Mouse (Mus musculus): ENCODE data around the gene Pramef25. TPM values are rescaled to one million over a fixed set of nuclear protein-coding genes. Genes with fewer than 3 reads are reported as not detected.

Gene Pramef25
- polyA plus RNA-seq (2012; rRNA removed) = not detected in 2 replicates

DNA sequence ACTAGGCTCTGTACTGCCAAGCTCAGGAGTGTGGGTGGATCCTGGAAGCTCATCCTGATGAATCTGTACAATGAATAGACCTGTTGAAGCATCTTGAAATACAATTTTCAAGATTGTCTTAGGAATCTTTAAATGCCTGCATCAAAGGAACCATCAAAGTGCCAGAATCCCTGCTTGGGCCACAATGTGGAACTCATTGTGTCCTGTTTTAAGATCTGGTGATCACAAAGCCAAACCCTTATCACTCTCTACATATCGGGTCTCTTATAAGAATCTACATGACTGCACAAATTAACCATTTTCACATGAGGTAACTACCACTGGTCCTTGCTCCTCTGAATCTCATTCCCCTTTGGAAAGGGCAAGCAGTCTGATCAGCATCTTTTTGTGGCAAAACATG is at the start of gene Pramef25:
Gene Pramef25 (minus strand): TSS at position 101 of the 400 bp plus-strand sequence.

DNA sequence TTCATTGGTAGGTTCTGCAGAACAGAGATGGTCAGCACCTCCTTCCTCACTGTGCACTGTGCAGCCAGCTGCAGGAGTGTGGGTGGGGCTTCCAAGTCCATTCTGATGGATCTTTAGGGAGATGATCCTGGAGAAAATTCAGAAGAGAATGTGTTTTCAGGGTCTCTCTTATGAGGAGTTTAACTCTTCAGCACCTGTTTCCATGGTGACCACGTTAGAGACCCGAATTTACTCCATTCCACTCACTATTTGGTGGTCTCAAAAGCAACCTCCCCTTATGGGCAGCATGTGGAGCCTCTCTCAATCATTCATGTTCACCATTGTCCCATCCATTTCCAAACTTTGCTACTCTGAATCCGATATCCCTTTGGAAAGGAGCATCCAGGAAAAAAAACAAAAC is 43.5 kb upstream of the Pramef25 start, which contains the start of gene Pramef17:
Gene Pramef17 (minus strand): TSS at position 101 of the 400 bp plus-strand sequence.

DNA sequence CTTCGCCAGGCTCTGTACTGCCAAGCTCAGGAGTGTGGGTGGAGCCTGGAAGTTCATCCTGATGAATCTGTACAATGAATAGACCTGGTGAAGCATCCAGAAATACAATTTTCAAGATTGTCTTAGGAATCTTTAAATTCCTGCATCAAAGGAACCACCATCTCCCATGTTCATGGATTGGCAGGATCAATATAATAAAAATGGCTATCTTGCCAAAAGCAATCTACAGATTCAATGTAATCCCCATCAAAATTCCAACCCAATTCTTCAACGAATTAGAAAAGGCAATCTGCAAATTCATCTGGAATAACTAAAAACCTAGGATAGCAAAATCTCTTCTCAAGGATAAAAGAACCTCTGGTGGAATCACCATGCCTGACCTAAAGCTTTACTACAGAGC is 16.0 kb upstream of the Pramef25 start, which contains the start of gene Gm13101:
Gene Gm13101 (minus strand): TSS at position 101 of the 400 bp plus-strand sequence.

DNA sequence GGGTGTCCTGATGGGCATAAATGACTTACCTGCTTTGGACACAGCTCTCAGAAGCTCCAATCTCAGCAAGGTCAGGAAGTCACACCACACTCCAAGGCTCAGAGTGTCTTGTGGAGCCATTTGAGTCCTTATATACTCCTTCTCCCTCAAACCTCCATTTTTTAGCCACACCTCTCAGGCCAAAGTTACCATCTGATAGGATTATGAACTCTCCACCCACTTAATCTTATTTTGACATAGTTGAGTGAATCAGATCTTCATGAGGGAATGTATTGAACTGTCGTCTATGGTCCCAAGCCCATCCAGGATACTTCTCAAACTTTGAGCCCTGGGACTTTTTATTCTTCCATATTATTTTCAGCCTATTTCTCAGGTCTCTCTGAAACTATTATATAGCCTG is 50.5 kb downstream of the Pramef25 start, which contains the start of gene Pramef6:
Gene Pramef6 (minus strand): TSS at position 101 of the 400 bp plus-strand sequence.

Other genes with a start within 250 kb of the Pramef25 start
- not detected in 2 replicates for gene Gm13089, start 248.3 kb downstream of the Pramef25 start, polyA plus RNA-seq (2012; rRNA removed)
- not detected in 2 replicates for gene Gm13078, start 231.6 kb downstream of the Pramef25 start, polyA plus RNA-seq (2012; rRNA removed)
- gene Gm13023, start 161.7 kb downstream of the Pramef25 start, polyA plus RNA-seq (2012; rRNA removed) = not detected in 2 replicates
- gene Gm13084, start 134.9 kb downstream of the Pramef25 start, polyA plus RNA-seq (2012; rRNA removed) = not detected in 2 replicates
- gene Gm13103, start 104.5 kb downstream of the Pramef25 start, polyA plus RNA-seq (2012; rRNA removed) = not detected in 2 replicates
- not detected in 2 replicates for gene Pramef6, start 50.6 kb downstream of the Pramef25 start, polyA plus RNA-seq (2012; rRNA removed)
- not detected in 2 replicates for gene Gm13101, start 15.9 kb upstream of the Pramef25 start, polyA plus RNA-seq (2012; rRNA removed)
- gene Pramef17, start 43.4 kb upstream of the Pramef25 start, polyA plus RNA-seq (2012; rRNA removed) = not detected in 2 replicates
- gene Pramel4, start 108.1 kb upstream of the Pramef25 start, polyA plus RNA-seq (2012; rRNA removed) = not detected in 2 replicates
- gene Gm13102, start 155.5 kb upstream of the Pramef25 start, polyA plus RNA-seq (2012; rRNA removed) = not detected in 2 replicates
- not detected in 2 replicates for gene Oog3, start 211.6 kb upstream of the Pramef25 start, polyA plus RNA-seq (2012; rRNA removed)
- gene Oog2, start 239.7 kb upstream of the Pramef25 start, polyA plus RNA-seq (2012; rRNA removed) = not detected in 2 replicates

Measured in central nervous system, embryonic 11.5 days (tissue).